Mouse (Mus musculus): ENCODE data around the gene Psmb5. TPM values are rescaled to one million over a fixed set of nuclear protein-coding genes. Genes with fewer than 3 reads are reported as not detected.

The Psmb5 gene
- polyA plus RNA-seq, 1 experiment: 416 TPM

- Histone ChIP-seq H3K36me3 (ENCODE audit: control insufficient read depth, insufficient read depth) (no peaks in the 10 kb centered on the region), H3K79me2 (ENCODE audit: control insufficient read depth, insufficient read depth) (no peaks in the 10 kb centered on the region), H3ac (ENCODE audit: control insufficient read depth, insufficient read length) (no peak overlapping the region), H3K4me2 (ENCODE audit: low read depth) (no peak overlapping the region), H3K27me3 (ENCODE audit: control insufficient read depth, insufficient read depth, insufficient read length) (no peaks in the 10 kb centered on the region), H3K4me3 (no peak overlapping the region)
- TF ChIP-seq E2F4 (IDR thresholded peaks at IDR 0.05; ENCODE audit: insufficient read depth) (no peak), REST (IDR thresholded peaks at IDR 0.05; ENCODE audit: insufficient read depth, insufficient read length) (no peak), MAX (IDR thresholded peaks at IDR 0.05; ENCODE audit: low read depth) (no peak), TCF3 (IDR thresholded peaks at IDR 0.05; ENCODE audit: insufficient read length, low read depth) (no peak), SRF (IDR thresholded peaks at IDR 0.05; ENCODE audit: control insufficient read depth, insufficient read length, low read depth) (no peak), USF1 (IDR thresholded peaks at IDR 0.05; ENCODE audit: low read depth) (no peak)
Measured at GRCm38 (mm10) chr14:54631240-54631599, 13.4 kb upstream of the Psmb5 start.

GRCm38 (mm10) chr14:54630583-54631239 lies 12.9 kb upstream of the Psmb5 start:
- H3K36me3 ChIP-seq (ENCODE audit: control insufficient read depth, insufficient read depth): no peaks in the 10 kb centered on the region
- H3ac ChIP-seq (ENCODE audit: control insufficient read depth, insufficient read length): no peak overlapping the region
- H3K4me3 ChIP-seq: no peak overlapping the region
- no peak overlapping the region for H3K4me2 ChIP-seq (ENCODE audit: low read depth)
- H3K79me2 ChIP-seq (ENCODE audit: control insufficient read depth, insufficient read depth): no peaks in the 10 kb centered on the region
- H3K27me3 ChIP-seq (ENCODE audit: control insufficient read depth, insufficient read depth, insufficient read length): no peaks in the 10 kb centered on the region
- TF ChIP-seq MYOD1 (IDR thresholded peaks at IDR 0.05; ENCODE audit: control insufficient read depth in 1 of 3, insufficient read length in 2 of 3, low read depth in 2 of 3) (no peak), MYOG (IDR thresholded peaks at IDR 0.05; ENCODE audit: control insufficient read depth in 1 of 3, insufficient read depth in 1 of 3, insufficient read length in 2 of 3, low read depth in 2 of 3) (no peak), REST (IDR thresholded peaks at IDR 0.05; ENCODE audit: insufficient read depth, insufficient read length) (no peak), USF1 (IDR thresholded peaks at IDR 0.05; ENCODE audit: low read depth) (no peak)

GRCm38 (mm10) chr14:54629797-54630196 lies 12.0 kb upstream of the Psmb5 start:
- Histone ChIP-seq H3K79me2 (ENCODE audit: control insufficient read depth, insufficient read depth) (no peaks in the 10 kb centered on the region), H3ac (ENCODE audit: control insufficient read depth, insufficient read length) (no peak overlapping the region), H3K4me3 (no peak overlapping the region), H3K27me3 (ENCODE audit: control insufficient read depth, insufficient read depth, insufficient read length) (no peaks in the 10 kb centered on the region), H3K4me2 (ENCODE audit: low read depth) (no peak overlapping the region), H3K36me3 (ENCODE audit: control insufficient read depth, insufficient read depth) (no peaks in the 10 kb centered on the region)
- TF ChIP-seq SRF (IDR thresholded peaks at IDR 0.05; ENCODE audit: control insufficient read depth, insufficient read length, low read depth) (no peak), E2F4 (IDR thresholded peaks at IDR 0.05; ENCODE audit: insufficient read depth) (no peak), REST (IDR thresholded peaks at IDR 0.05; ENCODE audit: insufficient read depth, insufficient read length) (no peak)

- no peak for TF ChIP-seq SRF (IDR thresholded peaks at IDR 0.05; ENCODE audit: control insufficient read depth, insufficient read length, low read depth)
- TF ChIP-seq MYOD1 (IDR thresholded peaks at IDR 0.05; ENCODE audit: control insufficient read depth in 1 of 3, insufficient read length in 2 of 3, low read depth in 2 of 3): peak in 2 of 3 experiments; percentile 45 to 60
- TF ChIP-seq MYOG (IDR thresholded peaks at IDR 0.05; ENCODE audit: control insufficient read depth in 1 of 3, insufficient read depth in 1 of 3, insufficient read length in 2 of 3, low read depth in 2 of 3): peak in 2 of 3 experiments; percentile 16 to 65
- H3ac ChIP-seq (ENCODE audit: control insufficient read depth, insufficient read length): no peak overlapping the region
- no peaks in the 10 kb centered on the region for H3K36me3 ChIP-seq (ENCODE audit: control insufficient read depth, insufficient read depth)
- no peak overlapping the region for H3K4me2 ChIP-seq (ENCODE audit: low read depth)
- H3K27me3 ChIP-seq (ENCODE audit: control insufficient read depth, insufficient read depth, insufficient read length): no peaks in the 10 kb centered on the region
- H3K79me2 ChIP-seq (ENCODE audit: control insufficient read depth, insufficient read depth): no peaks in the 10 kb centered on the region
- H3K4me3 ChIP-seq: no peak overlapping the region
Measured at GRCm38 (mm10) chr14:54628103-54628502, 10.3 kb upstream of the Psmb5 start.

- TF ChIP-seq TCF12 (IDR thresholded peaks at IDR 0.05; ENCODE audit: insufficient read depth, poor library complexity, severe bottlenecking) (no peak), TCF3 (IDR thresholded peaks at IDR 0.05; ENCODE audit: insufficient read length, low read depth) (no peak), CEBPB (IDR thresholded peaks at IDR 0.05; ENCODE audit: insufficient read depth, poor library complexity, severe bottlenecking) (no peak), MAX (IDR thresholded peaks at IDR 0.05; ENCODE audit: low read depth) (no peak), USF1 (IDR thresholded peaks at IDR 0.05; ENCODE audit: low read depth) (no peak), SRF (IDR thresholded peaks at IDR 0.05; ENCODE audit: control insufficient read depth, insufficient read length, low read depth) (no peak), MYOD1 (IDR thresholded peaks at IDR 0.05; ENCODE audit: control insufficient read depth in 1 of 3, insufficient read length in 2 of 3, low read depth in 2 of 3) (peak in 1 of 3 experiments; percentile 16), E2F4 (IDR thresholded peaks at IDR 0.05; ENCODE audit: insufficient read depth) (no peak), REST (IDR thresholded peaks at IDR 0.05; ENCODE audit: insufficient read depth, insufficient read length) (no peak)
- Histone ChIP-seq H3K79me2 (ENCODE audit: control insufficient read depth, insufficient read depth) (no peaks in the 10 kb centered on the region), H3K4me2 (ENCODE audit: low read depth) (no peak overlapping the region), H3K4me3 (no peak overlapping the region), H3K36me3 (ENCODE audit: control insufficient read depth, insufficient read depth) (no peaks in the 10 kb centered on the region), H3ac (ENCODE audit: control insufficient read depth, insufficient read length) (no peak overlapping the region), H3K27me3 (ENCODE audit: control insufficient read depth, insufficient read depth, insufficient read length) (no peaks in the 10 kb centered on the region)
Measured at GRCm38 (mm10) chr14:54624976-54625375, 7.2 kb upstream of the Psmb5 start.

- no peaks in the 10 kb centered on the region for H3K36me3 ChIP-seq (ENCODE audit: control insufficient read depth, insufficient read depth)
- H3K4me3 ChIP-seq: no peak overlapping the region
- no peaks in the 10 kb centered on the region for H3K27me3 ChIP-seq (ENCODE audit: control insufficient read depth, insufficient read depth, insufficient read length)
- TF ChIP-seq MYOD1 (IDR thresholded peaks at IDR 0.05; ENCODE audit: control insufficient read depth in 1 of 3, insufficient read length in 2 of 3, low read depth in 2 of 3) (no peak), MYOG (IDR thresholded peaks at IDR 0.05; ENCODE audit: control insufficient read depth in 1 of 3, insufficient read depth in 1 of 3, insufficient read length in 2 of 3, low read depth in 2 of 3) (no peak), SRF (IDR thresholded peaks at IDR 0.05; ENCODE audit: control insufficient read depth, insufficient read length, low read depth) (no peak), TCF12 (IDR thresholded peaks at IDR 0.05; ENCODE audit: insufficient read depth, poor library complexity, severe bottlenecking) (no peak), TCF3 (IDR thresholded peaks at IDR 0.05; ENCODE audit: insufficient read length, low read depth) (no peak), CEBPB (IDR thresholded peaks at IDR 0.05; ENCODE audit: insufficient read depth, poor library complexity, severe bottlenecking) (no peak), E2F4 (IDR thresholded peaks at IDR 0.05; ENCODE audit: insufficient read depth) (no peak), USF1 (IDR thresholded peaks at IDR 0.05; ENCODE audit: low read depth) (no peak), REST (IDR thresholded peaks at IDR 0.05; ENCODE audit: insufficient read depth, insufficient read length) (no peak), MAX (IDR thresholded peaks at IDR 0.05; ENCODE audit: low read depth) (no peak), POLR2A (IDR thresholded peaks at IDR 0.05; ENCODE audit: insufficient read length, low read depth) (no peak), POLR2AphosphoS2 (IDR thresholded peaks at IDR 0.05; ENCODE audit: insufficient read length, low read depth) (no peak)
- no peaks in the 10 kb centered on the region for H3K79me2 ChIP-seq (ENCODE audit: control insufficient read depth, insufficient read depth)
- H3ac ChIP-seq (ENCODE audit: control insufficient read depth, insufficient read length): no peak overlapping the region
- H3K4me2 ChIP-seq (ENCODE audit: low read depth): no peak overlapping the region
Measured at GRCm38 (mm10) chr14:54623334-54623733, 5.5 kb upstream of the Psmb5 start.

Data from myocyte (in vitro differentiated cells).